Mouse (Mus musculus) heart, adult 10 weeks (tissue): Measurements from ENCODE around the gene Gm8332. TPM values are rescaled to one million over a fixed set of nuclear protein-coding genes. Genes with fewer than 3 reads are reported as not detected.

Source experiments
- polyA plus RNA-seq: library from polyadenylated mRNA; stranded (reverse); fragments of 350-450 nt; fragmentation: Illumina TruSeq; extraction: RNeasy Lipid Tissue Mini Kit (QIAGEN cat#74804); gene quantifications from one replicate; pipeline ENCODE4 v1.2.3, GENCODE M21; 2014; ENCODE audit warnings: low read depth, low replicate concordance

The Gm8332 gene
- not detected for polyA plus RNA-seq

DNA sequence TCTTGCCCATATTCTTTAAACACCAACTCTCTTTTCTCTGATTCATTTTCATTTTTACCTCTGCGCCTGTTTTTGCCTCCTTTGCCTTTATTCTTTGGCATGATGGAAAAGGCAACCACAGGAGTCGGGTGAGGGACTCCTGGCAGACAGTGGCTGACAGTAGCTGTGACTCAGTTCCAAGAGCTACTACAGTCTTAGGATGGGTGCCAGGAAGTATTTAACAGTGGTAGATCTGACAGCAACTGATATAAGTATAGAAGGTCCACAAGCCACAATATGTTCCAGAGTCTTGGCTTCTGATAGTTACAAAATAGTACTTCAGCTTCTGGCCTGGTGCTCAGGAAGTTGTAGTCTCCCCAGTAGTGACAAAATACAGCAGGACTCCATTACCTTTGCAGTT lies at the start of gene Gm8332:
Gene Gm8332 (minus strand): TSS at position 101 of the 400 bp plus-strand sequence.

DNA sequence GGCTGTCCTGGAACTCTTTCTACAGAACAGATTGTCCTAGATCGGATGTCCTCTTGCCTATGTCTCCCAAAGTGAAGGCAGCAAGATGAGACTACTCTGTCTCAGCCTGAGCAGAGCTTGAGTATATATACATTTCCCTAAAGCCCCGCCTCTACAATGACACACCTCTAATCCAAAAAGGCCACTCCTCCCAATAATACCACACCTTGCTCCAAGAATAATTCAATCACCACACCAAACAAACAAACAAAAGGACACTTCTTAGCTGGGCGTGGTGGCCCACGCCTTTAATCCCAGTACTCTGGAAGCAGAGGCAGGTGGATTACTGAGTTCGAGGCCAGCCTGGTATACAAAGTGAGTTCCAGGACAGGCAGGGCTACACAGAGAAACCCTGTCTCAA lies 24.5 kb upstream of the Gm8332 start, which contains the start of gene Gm5662:
Gene Gm5662 (minus strand): TSS at position 101 of the 400 bp plus-strand sequence.

Other genes starting within 250 kb of the Gm8332 start
- gene Gm2075, start 238.3 kb downstream of the Gm8332 start, polyA plus RNA-seq = not detected
- gene Gm6803, start 231.3 kb downstream of the Gm8332 start, polyA plus RNA-seq = not detected
- gene Gm2056, start 223.1 kb downstream of the Gm8332 start, polyA plus RNA-seq = not detected
- not detected for gene Gm16368, start 166.4 kb downstream of the Gm8332 start, polyA plus RNA-seq
- not detected for gene Gm10436, start 68.0 kb downstream of the Gm8332 start, polyA plus RNA-seq
- gene Gm5662, start 24.4 kb upstream of the Gm8332 start, polyA plus RNA-seq = not detected
- gene Gm5039, start 73.9 kb upstream of the Gm8332 start, polyA plus RNA-seq = not detected
- 34.9 TPM for gene Adck1, start 110.5 kb upstream of the Gm8332 start, polyA plus RNA-seq